Mouse (Mus musculus) erythroid progenitor cell, adult 5-6 weeks (primary cell): ENCODE results near the gene Mrtfb. TPM values are rescaled to one million over a fixed set of nuclear protein-coding genes. Genes with fewer than 3 reads are reported as not detected.
"Not testable (repeated sequence)": the region's sequence is repeated elsewhere in the genome, so short reads cannot be mapped to it uniquely, and the experiment has no call there.

ENCODE experiments used
- ATAC-seq: replicated peaks from 2 replicates; pipeline ENCODE4 v1.8.0; 2016; ENCODE audit warnings: moderate number of reproducible peaks, mild to moderate bottlenecking, moderate TSS enrichment, inconsistent platforms; ENCODE audit not compliant: poor library complexity, low FRiP score, severe bottlenecking
- total RNA-seq, 2 experiments: library from RNA; stranded (forward) in 1 of 2; stranded (reverse) in 1 of 2; fragments of 150-400 nt in 1 of 2; fragments of 186-747, 209-891 nt in 1 of 2; gene quantifications; 2 replicates each; pipeline versions ENCODE4 v1.2.3 to v1.2.4; 2015 to 2017; ENCODE audit warnings: low replicate concordance in 2 of 2

Mrtfb gene
- total RNA-seq, 2 experiments from 2014 or later, result 1.1 to 4.6 TPM

DNA sequence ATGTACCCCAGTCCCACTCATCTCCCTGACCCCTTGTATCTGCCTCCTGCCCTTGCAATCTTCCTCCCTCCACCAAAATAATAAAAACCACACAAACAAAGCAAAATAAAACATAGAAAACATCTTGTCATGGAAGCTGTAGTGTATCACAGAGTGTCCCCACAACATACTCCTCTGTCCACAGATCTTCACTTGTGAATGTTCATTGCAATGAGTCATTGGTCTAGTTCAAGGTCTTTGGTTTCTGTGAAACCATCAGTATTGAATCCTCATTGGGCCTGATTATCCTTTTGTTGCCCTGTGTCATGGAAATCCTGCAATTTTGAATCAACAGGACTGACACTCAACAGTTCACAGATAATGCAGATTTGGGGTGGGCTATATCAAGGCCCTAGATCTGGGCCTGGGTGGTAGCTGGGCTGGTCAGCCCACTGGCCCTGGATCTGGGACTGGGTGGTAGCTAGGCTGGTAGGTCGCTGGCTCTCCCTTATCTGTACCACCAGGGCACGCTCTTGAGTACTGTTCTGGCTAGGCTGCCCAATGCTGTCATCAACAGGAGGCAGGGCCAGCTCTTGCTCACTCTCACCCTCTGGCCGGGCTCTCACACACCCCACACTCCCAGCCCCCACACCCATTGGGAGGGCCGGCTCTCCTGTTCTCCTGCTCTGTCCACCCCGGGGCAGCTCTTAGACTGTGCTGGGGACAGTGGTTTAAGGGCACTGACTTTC lies 80.4 kb downstream of the Mrtfb start:
- ATAC-seq, result peak; percentile 82

DNA sequence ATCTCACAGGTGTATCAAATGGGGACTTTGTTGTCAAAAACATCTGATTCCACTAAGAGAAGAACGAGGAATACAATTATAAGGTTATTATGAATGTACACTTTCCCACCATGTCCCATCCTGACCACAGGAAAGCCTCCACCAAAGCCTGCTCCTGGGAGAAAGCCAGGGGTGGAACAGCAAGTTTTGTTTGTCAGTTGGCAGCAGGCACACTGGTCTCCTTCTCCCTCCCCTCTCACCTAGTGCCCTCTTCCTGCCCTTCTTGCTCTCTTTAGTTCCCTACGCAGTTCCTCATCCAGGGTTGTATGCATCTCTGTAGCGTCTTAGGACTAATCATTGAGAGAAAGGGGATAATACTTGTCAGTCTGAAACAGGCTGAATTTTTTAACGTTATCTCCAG lies 81.8 kb downstream of the Mrtfb start:
- no peak for ATAC-seq

DNA sequence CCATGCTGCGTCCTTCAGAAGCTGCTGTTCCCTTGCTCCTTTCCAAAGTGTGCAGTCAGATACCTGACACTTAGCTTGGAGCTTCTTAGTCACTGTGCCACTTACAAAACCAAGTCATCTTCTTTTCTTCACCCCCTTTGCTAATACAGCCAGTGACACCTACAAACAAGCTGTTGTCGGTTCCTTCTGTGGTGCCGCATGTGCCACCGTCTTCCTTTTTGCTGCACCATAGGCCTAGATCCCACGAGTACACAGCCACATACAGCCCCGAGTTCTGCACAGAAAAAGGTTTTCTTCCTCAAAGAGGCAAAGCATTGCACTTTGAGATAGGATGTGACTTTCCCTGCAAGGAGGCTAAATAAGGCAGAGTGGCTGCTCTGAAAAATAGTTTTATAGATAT lies 83.2 kb downstream of the Mrtfb start:
- ATAC-seq, result no peak

DNA sequence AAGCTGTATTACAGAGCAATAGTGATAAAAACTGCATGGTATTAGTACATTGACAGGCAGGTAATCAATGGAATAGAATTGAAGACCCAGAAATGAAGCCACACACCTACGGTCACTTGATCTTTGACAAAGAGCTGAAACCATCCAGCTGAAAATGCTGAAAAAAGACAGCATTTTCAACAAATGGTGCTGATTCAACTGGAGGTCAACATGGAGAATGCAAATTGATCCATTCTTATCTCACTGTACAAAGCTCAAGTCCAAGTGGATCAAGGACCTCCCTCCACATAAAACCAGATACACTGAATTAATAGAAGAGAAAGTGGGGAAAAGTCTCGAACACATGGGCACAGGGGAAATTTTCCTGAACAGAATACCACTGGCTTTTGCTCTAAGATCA lies 89.5 kb downstream of the Mrtfb start:
- ATAC-seq, result not testable (repeated sequence)

DNA sequence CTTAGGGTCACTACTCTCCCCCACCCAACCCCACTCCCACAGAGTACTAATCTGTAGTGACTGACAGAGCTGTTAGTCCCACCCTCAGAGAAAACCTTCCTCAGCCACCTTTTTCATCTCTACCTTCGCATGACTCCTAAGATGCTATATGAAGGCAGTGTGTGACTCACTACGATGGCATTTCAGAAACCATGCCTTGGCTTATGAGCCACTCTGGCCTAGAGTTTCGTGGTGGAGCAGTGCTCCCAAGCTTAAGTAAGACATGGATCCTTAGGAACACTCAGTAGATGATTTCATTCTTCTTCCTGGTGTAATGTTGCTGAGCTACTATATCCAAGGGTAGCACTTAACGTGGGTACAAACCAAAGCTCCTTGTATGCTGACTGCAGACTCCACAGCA lies 94.4 kb downstream of the Mrtfb start:
- ATAC-seq, result no peak

DNA sequence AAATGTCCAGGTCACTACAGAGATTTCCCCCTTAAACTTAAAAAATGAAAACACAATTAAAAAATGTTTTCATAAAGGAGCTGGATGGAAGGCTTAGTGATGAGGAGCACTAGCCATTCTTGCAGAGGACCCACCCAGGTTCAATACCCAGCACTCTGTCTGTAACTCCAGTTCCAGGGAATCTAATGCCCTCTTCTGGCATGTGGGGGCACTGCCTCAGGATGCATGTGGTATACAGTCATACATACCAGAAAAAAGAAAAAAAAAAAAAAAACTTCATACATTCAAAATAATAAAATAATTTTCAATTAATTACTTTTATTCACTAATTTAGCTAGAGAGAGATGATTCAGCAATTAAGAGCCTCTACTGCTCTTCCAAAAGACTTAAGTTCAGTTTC lies 95.0 kb downstream of the Mrtfb start:
- ATAC-seq, result no peak

DNA sequence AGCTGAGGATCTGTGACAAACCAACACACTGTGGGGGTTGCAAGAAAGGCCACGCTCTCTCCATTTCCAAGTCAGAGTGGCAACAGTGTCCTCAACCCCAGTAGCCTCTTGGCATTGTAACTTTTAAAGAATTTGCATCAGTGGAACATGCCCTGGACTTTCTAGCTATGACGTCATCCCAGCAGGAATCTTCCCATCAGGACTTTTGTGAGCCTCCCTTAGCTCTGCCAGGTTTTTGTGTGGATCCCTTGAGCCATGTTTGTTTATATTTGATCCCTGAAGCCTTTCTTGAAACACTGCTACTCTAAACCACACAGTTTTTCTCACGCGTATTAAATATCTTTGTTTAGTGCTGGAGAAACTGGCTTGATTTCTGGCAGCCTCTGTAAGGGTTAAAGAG lies 97.6 kb downstream of the Mrtfb start:
- ATAC-seq, result no peak

DNA sequence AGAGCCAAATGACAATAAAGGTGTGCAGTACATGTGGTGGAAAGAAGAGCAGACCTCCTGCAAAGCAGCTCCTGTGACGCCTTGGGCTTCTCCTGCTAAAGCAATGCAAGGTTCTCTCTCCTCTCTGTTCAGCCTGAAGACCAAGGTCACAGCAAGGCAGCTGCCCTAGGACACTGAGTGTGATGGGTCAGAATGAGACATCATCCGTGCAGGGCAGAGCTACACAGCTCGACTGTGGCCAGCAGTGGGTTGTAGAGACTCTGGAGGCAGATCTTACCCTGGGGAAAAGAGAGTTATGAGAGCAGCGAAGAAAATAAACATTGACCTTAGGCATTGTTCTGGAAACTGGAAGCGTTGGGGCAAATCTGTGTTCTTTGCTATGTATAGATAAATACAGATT lies 98.2 kb downstream of the Mrtfb start:
- ATAC-seq, result no peak

DNA sequence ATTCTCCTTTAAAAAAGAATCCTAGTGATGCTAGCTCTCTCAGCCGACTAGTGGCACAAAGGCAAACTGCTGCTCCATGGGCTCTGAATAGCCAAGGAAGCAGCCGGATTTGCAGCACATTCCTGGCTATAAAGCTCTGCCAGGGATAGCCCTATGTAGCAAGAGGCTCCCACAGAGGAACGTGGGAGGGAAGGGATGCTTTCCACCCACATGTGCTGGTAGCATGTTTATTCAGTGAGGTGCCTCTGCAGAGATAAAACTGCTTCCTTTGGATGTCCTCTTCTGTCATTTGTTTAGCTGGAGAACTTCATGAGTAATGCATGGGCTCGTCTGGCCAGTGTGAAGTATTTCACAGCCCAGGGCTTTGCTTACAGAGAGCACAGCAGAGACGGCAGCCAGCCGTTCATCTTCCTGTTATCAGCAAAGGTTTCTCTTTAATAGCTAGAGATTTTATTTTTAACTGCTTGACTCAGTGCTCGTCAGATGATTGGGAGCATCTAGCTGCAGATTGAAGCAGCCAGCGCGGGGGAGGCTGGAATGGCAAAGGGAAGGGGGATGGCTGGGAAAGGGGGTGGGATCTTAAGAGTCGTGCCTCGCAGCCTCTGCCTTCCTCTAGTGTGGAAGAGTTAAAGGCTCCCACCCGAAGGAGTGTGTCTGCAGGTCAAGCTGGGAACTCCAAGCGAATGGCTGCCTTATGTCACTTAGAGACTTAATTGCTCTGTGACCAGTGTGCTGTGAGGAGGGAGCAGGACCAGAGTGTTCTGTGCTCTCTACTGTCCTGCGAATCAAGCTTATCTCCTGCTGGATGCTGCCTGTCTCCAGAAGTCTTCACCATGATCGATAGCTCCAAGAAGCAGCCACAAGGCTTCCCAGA lies 101.8 kb downstream of the Mrtfb start:
- no peak for ATAC-seq

DNA sequence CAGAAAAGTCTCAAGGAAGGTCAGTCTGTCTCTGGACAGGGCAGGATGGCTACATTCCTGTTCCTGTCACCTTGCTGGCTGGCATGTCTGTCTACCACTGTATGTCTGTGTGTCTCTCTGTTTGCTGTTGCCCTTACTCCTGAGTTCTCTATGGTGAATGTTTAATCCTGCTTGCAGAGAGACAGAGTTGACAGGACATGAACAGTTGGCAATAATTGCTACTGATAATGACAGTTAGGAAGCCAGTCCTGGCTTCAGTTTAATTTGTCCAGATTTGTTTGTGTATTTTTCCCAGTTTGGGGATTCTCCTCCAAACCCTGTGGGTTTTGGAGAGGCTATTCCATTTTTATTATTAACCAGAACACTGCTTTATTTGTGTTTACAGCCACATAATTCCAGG lies 102.5 kb downstream of the Mrtfb start:
- no peak for ATAC-seq

DNA sequence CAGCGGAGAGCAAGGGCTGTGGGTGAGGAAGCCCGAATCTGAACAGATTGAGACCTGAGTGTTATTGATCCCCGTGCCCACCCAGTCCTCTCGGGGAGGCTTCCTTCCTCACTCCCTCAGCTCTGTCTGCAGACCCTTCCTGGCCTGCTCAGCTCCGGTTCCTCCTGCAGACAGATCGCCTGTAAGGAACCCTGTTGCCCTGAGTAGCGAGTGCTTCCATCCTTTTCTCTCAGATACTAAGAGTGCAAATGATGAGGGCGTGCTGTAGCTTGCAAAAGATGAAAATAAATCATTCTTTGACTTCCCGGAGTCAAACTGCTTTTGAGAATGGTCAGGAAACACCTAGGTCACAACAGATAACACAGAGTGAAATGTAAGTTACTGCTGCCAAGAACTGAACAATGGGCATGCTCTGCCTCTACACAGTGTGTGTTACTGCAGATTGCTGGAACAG lies 103.2 kb downstream of the Mrtfb start:
- ATAC-seq, result no peak

DNA sequence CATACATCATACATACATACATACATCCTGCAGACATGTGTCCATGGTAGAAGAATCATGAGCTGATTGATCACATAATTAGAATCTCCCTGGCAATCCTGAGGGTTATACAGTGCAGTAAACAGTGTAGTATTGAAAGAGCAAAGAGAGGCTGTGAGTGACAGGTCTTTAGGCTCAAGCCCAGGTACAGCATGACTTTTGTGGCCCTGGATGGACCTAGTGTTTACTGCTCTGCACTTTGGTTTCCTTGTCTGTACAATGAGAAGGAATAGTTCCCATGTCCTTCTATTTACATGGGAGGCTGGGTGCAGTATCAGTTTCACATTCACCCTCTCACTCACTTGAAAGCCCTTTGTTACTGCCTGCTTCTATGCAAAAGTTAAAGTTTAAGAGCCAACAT lies 103.9 kb downstream of the Mrtfb start:
- no peak for ATAC-seq

DNA sequence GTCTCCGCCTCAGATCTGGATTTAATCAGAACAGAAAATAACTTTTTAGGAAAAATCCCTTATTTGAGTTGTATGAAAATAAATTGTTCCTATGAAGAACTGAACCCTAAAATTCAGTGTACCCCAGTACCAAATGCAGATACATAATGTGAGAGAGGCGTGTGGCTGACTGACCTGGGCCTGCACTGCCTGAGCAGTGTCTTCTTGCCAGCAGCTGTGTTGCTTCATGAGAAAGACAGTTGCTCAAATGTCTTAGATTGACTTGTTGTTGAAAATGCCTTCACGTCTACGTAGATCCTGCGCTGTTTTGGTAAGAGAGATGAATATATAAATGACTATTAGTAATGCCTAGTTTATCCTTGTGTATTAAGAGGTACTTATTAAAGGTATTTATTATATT lies 104.6 kb downstream of the Mrtfb start:
- ATAC-seq, result no peak

DNA sequence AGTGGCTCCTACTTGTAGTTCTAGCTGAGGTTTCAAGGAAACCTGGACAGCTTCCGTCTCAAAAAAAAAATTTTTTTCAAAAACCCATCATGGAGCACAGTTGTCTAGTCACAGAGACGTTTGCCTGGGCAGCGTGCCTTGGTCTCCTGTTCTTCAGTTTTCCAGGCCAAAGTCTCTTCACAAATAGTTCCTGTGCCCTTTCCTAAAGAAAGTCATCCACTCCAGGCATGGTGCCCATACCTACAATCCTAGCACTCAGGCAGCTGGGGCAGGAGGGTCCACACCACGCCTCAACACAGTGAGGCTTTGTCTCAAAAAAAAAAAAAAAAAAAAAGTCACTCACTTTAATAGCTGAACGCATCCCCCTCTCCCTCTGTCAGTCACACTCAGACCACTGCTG lies 106.9 kb downstream of the Mrtfb start:
- ATAC-seq, result no peak

DNA sequence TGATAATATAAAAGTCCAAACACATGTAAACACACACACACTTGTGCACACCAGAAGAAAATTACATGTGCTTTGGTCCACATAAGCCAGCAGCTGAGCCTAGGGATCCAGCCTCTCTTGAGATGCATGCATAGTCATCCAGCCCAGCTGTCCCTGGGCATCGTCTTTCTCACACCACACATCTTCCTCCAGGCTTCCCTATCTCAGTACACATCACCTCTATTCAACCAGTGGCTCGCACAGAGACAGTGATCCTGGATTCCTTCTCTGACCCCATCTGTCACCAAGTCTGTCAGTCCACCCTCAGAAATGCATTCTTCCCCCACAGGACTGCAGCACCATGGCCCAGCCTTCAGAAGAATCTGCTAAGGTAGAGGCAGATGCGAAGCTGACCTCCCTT lies 107.9 kb downstream of the Mrtfb start:
- ATAC-seq, result no peak

DNA sequence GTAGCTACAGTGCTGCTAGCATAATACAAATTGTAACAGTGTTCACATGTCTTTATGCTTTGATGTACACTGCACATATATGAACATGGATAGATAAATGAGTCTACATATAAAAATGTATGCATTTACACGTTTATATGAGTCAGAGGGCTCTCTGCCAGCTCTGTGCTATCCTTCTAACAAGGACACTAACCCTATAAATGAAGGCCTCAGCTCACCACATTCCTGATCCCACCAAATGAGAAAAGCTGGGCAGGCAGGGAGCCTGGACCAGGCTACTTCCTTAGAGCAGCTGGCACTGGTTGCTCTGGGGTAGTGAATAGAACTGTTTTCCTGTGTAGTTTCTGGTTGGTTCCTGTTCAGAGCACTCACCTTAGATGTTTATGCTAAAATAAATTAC lies 110.0 kb downstream of the Mrtfb start:
- ATAC-seq, result no peak

DNA sequence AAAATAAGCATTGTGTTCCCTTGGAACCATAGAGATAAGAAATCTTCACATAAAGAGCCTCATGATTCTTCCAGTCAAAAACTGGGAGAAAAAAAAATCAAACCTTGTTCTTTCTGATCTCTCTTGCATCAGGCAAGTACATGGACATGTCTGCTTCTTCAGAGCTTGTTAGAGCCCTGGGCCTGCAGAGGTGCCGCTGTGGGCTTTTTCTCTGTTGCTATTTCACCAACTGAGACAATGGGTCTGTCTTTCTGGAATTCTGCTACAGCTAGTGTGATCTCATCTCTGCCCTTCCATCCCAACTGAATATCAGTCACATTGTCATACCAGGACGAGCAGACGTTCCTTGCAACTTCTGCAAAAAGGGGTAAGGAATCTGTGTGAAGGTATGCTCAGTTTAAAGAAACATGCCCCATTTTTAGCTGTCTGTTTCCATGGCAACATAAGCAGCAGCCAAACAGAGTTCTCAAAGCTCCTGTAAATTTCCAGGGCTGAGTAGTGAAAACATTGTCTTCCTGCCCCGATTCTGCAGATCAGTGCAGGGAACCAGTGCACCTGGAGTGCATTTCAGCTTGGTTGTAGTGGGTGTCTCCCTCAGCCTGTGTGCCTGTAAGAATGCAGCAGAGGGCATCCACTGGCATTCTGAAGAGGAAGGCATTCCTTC lies 110.7 kb downstream of the Mrtfb start:
- ATAC-seq, result no peak

DNA sequence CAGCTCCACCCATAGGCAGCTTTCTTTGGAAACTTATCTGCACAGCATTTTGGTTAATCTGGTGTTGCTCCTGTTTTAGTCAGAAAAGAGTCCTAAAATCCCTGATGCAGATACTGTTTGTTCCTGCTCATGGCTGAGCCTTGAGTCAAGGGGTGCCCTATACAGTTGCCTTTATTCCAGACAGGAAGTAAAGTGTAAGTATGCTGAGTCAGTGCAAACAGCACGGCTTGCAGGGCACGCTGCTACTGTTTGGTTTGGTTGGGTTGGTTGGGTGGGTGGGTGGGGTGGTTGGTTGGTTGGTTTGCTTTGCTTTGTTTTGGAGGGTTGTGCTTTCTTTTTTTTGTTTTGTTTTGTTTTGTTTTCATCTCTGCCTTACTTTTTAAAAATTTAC lies 111.2 kb downstream of the Mrtfb start:
- no peak for ATAC-seq

DNA sequence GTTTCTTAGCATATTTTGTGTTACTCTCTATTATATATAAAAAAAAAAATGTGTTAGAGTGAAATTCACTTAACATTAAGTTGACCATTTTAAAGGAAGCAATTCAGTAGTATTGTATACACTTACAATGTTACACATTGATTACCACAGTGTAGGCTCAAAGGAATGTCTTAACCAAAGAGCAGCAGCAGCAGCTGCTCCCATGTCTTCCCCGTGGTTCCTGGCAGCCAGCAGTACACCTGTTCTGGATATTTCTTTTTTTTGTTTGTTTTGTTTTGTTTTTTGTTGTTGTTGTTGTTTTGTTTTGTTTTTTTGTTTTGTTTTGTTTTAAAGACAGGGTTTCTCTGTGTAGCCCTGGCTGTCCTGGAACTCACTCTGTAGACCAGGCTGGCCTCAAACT lies 112.4 kb downstream of the Mrtfb start:
- ATAC-seq, result no peak

DNA sequence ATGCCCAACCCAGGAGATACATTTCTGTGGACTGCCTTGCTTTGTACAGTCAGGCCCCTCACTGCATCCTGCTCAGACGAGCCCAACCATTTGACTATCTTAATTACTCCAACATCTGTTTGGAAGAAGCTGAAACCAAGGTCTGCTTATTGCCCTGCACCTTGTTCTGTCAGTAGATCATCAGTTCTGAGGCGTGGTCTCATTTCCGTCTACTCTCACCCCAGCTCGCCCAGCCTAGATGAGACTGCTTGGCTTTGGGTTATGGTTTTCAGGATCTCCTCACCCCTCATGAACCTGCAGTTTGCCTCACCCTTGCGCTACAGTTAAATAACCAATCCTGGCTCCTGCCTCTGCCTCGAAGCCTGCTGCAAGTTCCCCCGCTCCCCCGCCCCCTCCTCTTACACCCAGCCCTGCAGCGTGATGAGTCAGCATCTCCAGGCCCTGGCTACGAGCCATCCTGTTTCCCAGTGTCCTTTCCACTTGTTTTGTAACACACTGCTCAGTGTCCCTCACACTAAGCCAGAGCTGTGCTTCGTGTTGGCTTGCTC lies 115.5 kb downstream of the Mrtfb start:
- ATAC-seq, result 0 out of 2 replicates have a peak, but pooled peaks have one; percentile 30
